Mouse (Mus musculus): Measurements from ENCODE around the gene Tsen34.

GRCm38 (mm10) chr7:3675228-3675548 is 17.5 kb upstream of the Tsen34 start:
- TF ChIP-seq CTCF (IDR thresholded peaks at IDR 0.05; ENCODE audit: low read depth, low read length), result no peak
- no peak for TF ChIP-seq POLR2A (IDR thresholded peaks at IDR 0.05; ENCODE audit: borderline replicate concordance, low read depth, low read length)
